Mouse (Mus musculus) stomach, postnatal 0 days (tissue): ENCODE measurements at regions not wholly inside any gene's neighbourhood (a gene's known extent, or its start where the extent isn't known, plus 50 kb on each side); places are given as distances from the start of the nearest gene placed in this dataset.

Experiments
- CTCF ChIP-seq: IDR thresholded peaks from 2 replicates; pipeline ENCODE4 v1.5.1; 2016; ENCODE audit warnings: antibody characterized with exemption, low read depth, mild to moderate bottlenecking, moderate library complexity
- EP300 ChIP-seq: optimal IDR thresholded peaks from 2 replicates; pipeline ENCODE3; 2016; ENCODE audit warnings: antibody characterized with exemption

DNA sequence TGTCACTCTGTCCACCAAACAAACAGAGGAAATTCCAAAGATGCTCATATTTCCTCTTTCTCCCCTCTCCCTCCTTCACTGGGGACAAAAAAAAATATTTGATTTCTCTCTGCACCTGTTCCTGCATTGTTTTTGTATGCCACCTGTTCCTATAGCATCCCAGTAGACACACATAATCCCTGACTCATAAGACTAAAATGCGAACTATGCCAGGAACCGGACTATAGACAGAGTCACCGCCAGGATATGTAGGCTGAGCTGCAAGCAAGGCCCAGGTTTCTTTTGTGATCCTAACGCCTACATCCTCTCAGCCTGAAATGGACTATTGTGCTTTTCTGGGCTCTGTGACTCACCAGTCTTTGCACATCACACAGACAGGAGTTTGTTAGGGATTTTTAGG, 116.9 kb upstream of the Hpf1 start:
- TF ChIP-seq EP300 (no peak), CTCF (no peak)
